Mouse (Mus musculus) erythroblast, embryonic 14.5 days (primary cell): ENCODE measurements around the gene Pxylp1.

Experiments used
- GATA1 ChIP-seq: IDR thresholded peaks from 2 replicates; pipeline ENCODE4 v1.6.1; 2012; ENCODE audit warnings: low read length, inconsistent platforms, mixed read lengths
- TAL1 ChIP-seq: IDR thresholded peaks from 3 replicates; pipeline ENCODE4 v1.6.1; 2012; ENCODE audit warnings: low read length, inconsistent platforms, mixed read lengths

GRCm38 (mm10) chr9:96881901-96882300, 10.6 kb downstream of the Pxylp1 start:
- TF ChIP-seq GATA1 (no peak), TAL1 (no peak)
